Comparison of ENCODE assay signal across 22 mouse cellular contexts in genomic region chr10:117840431-117840995, GRCm38 (mm10). TPM values are rescaled to one million over a fixed set of nuclear protein-coding genes. Genes with fewer than 3 reads are reported as not detected.
DNase-seq lines count a peak whose midpoint lies in the region; ATAC-seq and TF ChIP-seq lines count a peak whose summit lies in the region.
"Had no signal": no experiment of that assay in that cellular context is flagged by ENCODE, and none has a peak within 500 bp of the region (broad histone marks: within the 10 kb centered on the region; RNA-seq: fewer than 3 reads in every experiment).

No protein-coding gene starts in this region.

- TF ChIP-seq CTCF in cerebellum, adult 2 months (IDR thresholded peaks at IDR 0.05; ENCODE audit: borderline replicate concordance, insufficient read depth, low read depth, low read length) = no peak
- no peak for TF ChIP-seq CTCF in midbrain, postnatal 0 days (IDR thresholded peaks at IDR 0.05)

- peaks cover 80% of the 10 kb centered on the region for H3K4me1 ChIP-seq in liver, embryonic 12.5 days
- no peaks in the 10 kb centered on the region for H3K4me1 ChIP-seq in cerebellum, adult 2 months (ENCODE audit: control insufficient read depth, insufficient read depth, low read length)
- peaks cover 4% of the 10 kb centered on the region; the same call in 1 of the 2 replicates for H3K4me1 ChIP-seq in midbrain, postnatal 0 days (ENCODE audit: insufficient read depth, low read length)
- peaks cover 16% of the 10 kb centered on the region for H3K4me1 ChIP-seq in forebrain, embryonic 15.5 days

- H3K9me3 ChIP-seq in liver, embryonic 12.5 days (replicated peaks) = no peaks in the 10 kb centered on the region
- no peaks in the 10 kb centered on the region for H3K9me3 ChIP-seq in midbrain, postnatal 0 days (ENCODE audit: low read length)
- no peaks in the 10 kb centered on the region for H3K9me3 ChIP-seq in forebrain, embryonic 15.5 days
- H3K9me3 ChIP-seq: heart, embryonic 15.5 days; midbrain, embryonic 13.5 days; neural tube, embryonic 15.5 days had no signal

- WGBS in liver, embryonic 12.5 days (ENCODE audit: insufficient replicate concordance) = 39% methylated on average over 5 of the region's 5 CpGs
- 86% methylated on average over 5 of the region's 5 CpGs for WGBS in cerebellum, adult 2 months
- 92% methylated on average over 5 of the region's 5 CpGs for WGBS in midbrain, postnatal 0 days
- 84% methylated on average over 5 of the region's 5 CpGs for WGBS in forebrain, embryonic 15.5 days

- H3K27me3 ChIP-seq in liver, embryonic 12.5 days (replicated peaks) = no peaks in the 10 kb centered on the region
- no peaks in the 10 kb centered on the region for H3K27me3 ChIP-seq in cerebellum, adult 2 months (ENCODE audit: control insufficient read depth, insufficient read depth, low read length)
- no peaks in the 10 kb centered on the region for H3K27me3 ChIP-seq in midbrain, postnatal 0 days (ENCODE audit: insufficient read depth, low read length)
- no peaks in the 10 kb centered on the region for H3K27me3 ChIP-seq in forebrain, embryonic 15.5 days
- H3K27me3 ChIP-seq: heart, embryonic 15.5 days; midbrain, embryonic 13.5 days; neural tube, embryonic 15.5 days; Patski had no signal

- 0 out of 2 replicates have a peak overlapping the region, but pooled peaks have one; percentile 31 for H3K27ac ChIP-seq in liver, embryonic 12.5 days
- H3K27ac ChIP-seq in cerebellum, adult 2 months (ENCODE audit: insufficient read depth, low read length) = no peak overlapping the region
- no peak overlapping the region for H3K27ac ChIP-seq in midbrain, postnatal 0 days (ENCODE audit: low read depth, low read length)
- no peak overlapping the region for H3K27ac ChIP-seq in forebrain, embryonic 15.5 days (replicated peaks)
- H3K27ac ChIP-seq: heart, embryonic 15.5 days; kidney, postnatal 0 days; midbrain, embryonic 13.5 days; neural tube, embryonic 15.5 days had no signal

- H3K4me2 ChIP-seq in liver, embryonic 12.5 days = no peak overlapping the region; the same call in 1 of the 2 replicates
- H3K4me2 ChIP-seq in midbrain, postnatal 0 days (ENCODE audit: low read depth, low read length, poor library complexity, severe bottlenecking) = no peak overlapping the region
- H3K4me2 ChIP-seq in forebrain, embryonic 15.5 days (replicated peaks) = no peak overlapping the region
- H3K4me2 ChIP-seq: heart, embryonic 15.5 days; lung, embryonic 14.5 days; midbrain, embryonic 13.5 days; neural tube, embryonic 15.5 days had no signal

- peak; percentile 42 for DNase-seq in CD4-positive helper T cell, adult 2 months (ENCODE audit: low read depth, low spot score)
- DNase-seq in MEL-GATA-1-ER (ENCODE audit: extremely low read depth, low read depth) = peak; percentile 44
- no peak for DNase-seq in cerebellum, adult 2 months
- DNase-seq in midbrain, postnatal 0 days (ENCODE audit: low spot score) = no peak
- DNase-seq: adrenal gland, postnatal 10 days; cerebellum, adult 11-12 months; cerebellum, postnatal 25 days; gastrocnemius, postnatal 10 days; kidney, adult 11 months; lung, embryonic 14.5 days; lung, postnatal 36 days; spleen, adult 18-20 months had no signal

- no peak overlapping the region for H3K4me3 ChIP-seq in liver, embryonic 12.5 days
- H3K4me3 ChIP-seq in cerebellum, adult 2 months (replicated peaks; ENCODE audit: insufficient read depth, low read depth, low read length) = no peak overlapping the region
- H3K4me3 ChIP-seq in midbrain, postnatal 0 days (ENCODE audit: low read depth, low read length) = no peak overlapping the region
- no peak overlapping the region for H3K4me3 ChIP-seq in forebrain, embryonic 15.5 days
- H3K4me3 ChIP-seq: heart, embryonic 15.5 days; midbrain, embryonic 13.5 days; myocyte; neural tube, embryonic 15.5 days had no signal

- H3K36me3 ChIP-seq in liver, embryonic 12.5 days = no peaks in the 10 kb centered on the region
- H3K36me3 ChIP-seq in midbrain, postnatal 0 days (ENCODE audit: insufficient read depth, low read length) = no peaks in the 10 kb centered on the region
- no peaks in the 10 kb centered on the region for H3K36me3 ChIP-seq in forebrain, embryonic 15.5 days
- H3K36me3 ChIP-seq: heart, embryonic 15.5 days; midbrain, embryonic 13.5 days; neural tube, embryonic 15.5 days had no signal

- no peak for ATAC-seq in liver, embryonic 12.5 days
- peak; percentile 23 for ATAC-seq in megakaryocyte progenitor cell, adult 5-6 weeks (replicated peaks; ENCODE audit: poor library complexity)
- ATAC-seq in midbrain, postnatal 0 days (ENCODE audit: low FRiP score) = no peak
- ATAC-seq in forebrain, embryonic 15.5 days (replicated peaks) = no peak
- ATAC-seq: hindbrain, embryonic 16.5 days; midbrain, embryonic 13.5 days; Patski had no signal

- no peak for TF ChIP-seq POLR2A in cerebellum, adult 2 months (IDR thresholded peaks at IDR 0.05; ENCODE audit: borderline replicate concordance, insufficient read depth, low read length)

- H3K9ac ChIP-seq in liver, embryonic 12.5 days = no peak overlapping the region
- H3K9ac ChIP-seq in midbrain, postnatal 0 days (replicated peaks; ENCODE audit: low read length, poor library complexity, severe bottlenecking) = no peak overlapping the region
- no peak overlapping the region for H3K9ac ChIP-seq in forebrain, embryonic 15.5 days (replicated peaks)
- H3K9ac ChIP-seq: heart, embryonic 15.5 days; lung, embryonic 14.5 days; midbrain, embryonic 13.5 days; neural tube, embryonic 15.5 days had no signal

RNA-seq across cellular contexts. Expression of gene Rap1b, which starts 5.3 kb away (rescaled TPM):
- polyA plus RNA-seq in liver, embryonic 12.5 days (2016; fragmentation: Nextera tagmentation; extraction: Ambion mirVana) = 174 and 185 TPM in 2 replicates
- 215 and 244 TPM in 2 replicates for total RNA-seq in megakaryocyte progenitor cell, adult 5-6 weeks (2015)
- 84.2 and 95.6 TPM in 2 replicates for total RNA-seq in megakaryocyte progenitor cell, adult 5-6 weeks (2017)
- polyA plus RNA-seq in cerebellum, adult 2 months (2012; rRNA removed) = 48.8 and 49.1 TPM in 2 replicates
- 66.0 and 78.7 TPM in 2 replicates for total RNA-seq in midbrain, postnatal 0 days (2014; rRNA removed)
- 140 and 145 TPM in 2 replicates for polyA plus RNA-seq in midbrain, postnatal 0 days (2015; fragmentation: Nextera tagmentation; extraction: Ambion mirVana)
- polyA plus RNA-seq in forebrain, embryonic 15.5 days (2015; fragmentation: Nextera tagmentation; extraction: Ambion mirVana) = 132 and 138 TPM in 2 replicates

RNA-seq across cellular contexts. Expression of gene Nup107, which starts 48.0 kb away (rescaled TPM):
- polyA plus RNA-seq in liver, embryonic 12.5 days (2016; fragmentation: Nextera tagmentation; extraction: Ambion mirVana) = 80.3 and 81.3 TPM in 2 replicates
- 79.2 and 85.6 TPM in 2 replicates for total RNA-seq in megakaryocyte progenitor cell, adult 5-6 weeks (2015)
- total RNA-seq in megakaryocyte progenitor cell, adult 5-6 weeks (2017) = 111 and 153 TPM in 2 replicates
- polyA plus RNA-seq in cerebellum, adult 2 months (2012; rRNA removed) = 15.0 and 16.0 TPM in 2 replicates
- total RNA-seq in midbrain, postnatal 0 days (2014; rRNA removed) = 14.0 and 26.9 TPM in 2 replicates
- 16.7 and 17.5 TPM in 2 replicates for polyA plus RNA-seq in midbrain, postnatal 0 days (2015; fragmentation: Nextera tagmentation; extraction: Ambion mirVana)
- polyA plus RNA-seq in forebrain, embryonic 15.5 days (2015; fragmentation: Nextera tagmentation; extraction: Ambion mirVana) = 58.0 and 59.5 TPM in 2 replicates

Comparison
In these comparisons a context has a peak if more than half of its experiments do, and no peak if none do; other contexts are left out.
1. DNase-seq: peak in CD4-positive helper T cell, adult 2 months (single experiment) and MEL-GATA-1-ER (single experiment); none in cerebellum, adult 2 months (0 of 2) and midbrain, postnatal 0 days (single experiment).